Mouse (Mus musculus) CH12.LX (cell line): Measurements from ENCODE around the gene Nudc.

Source experiments
- CHD1 ChIP-seq: IDR thresholded peaks from 2 replicates; pipeline ENCODE4 v1.6.1; 2012; ENCODE audit warnings: low read depth, low read length, improper control_type of control experiment, inconsistent platforms
- CTCF ChIP-seq, 2 experiments: IDR thresholded peaks in 1 of 2; conservative IDR thresholded peaks in 1 of 2; 2 replicates each; pipeline ENCODE4 v1.5.1; 2011 to 2012; ENCODE audit warnings: low read depth in 2 of 2, low read length in 2 of 2, improper control_type of control experiment in 1 of 2, inconsistent platforms in 1 of 2, mild to moderate bottlenecking in 1 of 2, moderate library complexity in 1 of 2

- no peak for TF ChIP-seq CHD1
- no peak for TF ChIP-seq CTCF (conservative IDR thresholded peaks at IDR 0.05 in 1 of 2, IDR thresholded peaks at IDR 0.05 in 1 of 2; ENCODE audit: low read depth in 2 of 2, low read length in 2 of 2)
Measured at GRCm38 (mm10) chr4:133495711-133496110, 50.1 kb downstream of the Nudc start.
